Mouse (Mus musculus) ovary, adult 18-20 months (tissue): ENCODE data around the gene Armc5.
A peak's percentile ranks its signal among the peaks of the same experiment; 100 is the strongest.

ENCODE experiments used
- DNase-seq: peaks from one replicate; pipeline ENCODE4 v3.0.0; 2022; ENCODE audit warnings: low spot score, mixed read lengths

The Armc5 gene

DNA sequence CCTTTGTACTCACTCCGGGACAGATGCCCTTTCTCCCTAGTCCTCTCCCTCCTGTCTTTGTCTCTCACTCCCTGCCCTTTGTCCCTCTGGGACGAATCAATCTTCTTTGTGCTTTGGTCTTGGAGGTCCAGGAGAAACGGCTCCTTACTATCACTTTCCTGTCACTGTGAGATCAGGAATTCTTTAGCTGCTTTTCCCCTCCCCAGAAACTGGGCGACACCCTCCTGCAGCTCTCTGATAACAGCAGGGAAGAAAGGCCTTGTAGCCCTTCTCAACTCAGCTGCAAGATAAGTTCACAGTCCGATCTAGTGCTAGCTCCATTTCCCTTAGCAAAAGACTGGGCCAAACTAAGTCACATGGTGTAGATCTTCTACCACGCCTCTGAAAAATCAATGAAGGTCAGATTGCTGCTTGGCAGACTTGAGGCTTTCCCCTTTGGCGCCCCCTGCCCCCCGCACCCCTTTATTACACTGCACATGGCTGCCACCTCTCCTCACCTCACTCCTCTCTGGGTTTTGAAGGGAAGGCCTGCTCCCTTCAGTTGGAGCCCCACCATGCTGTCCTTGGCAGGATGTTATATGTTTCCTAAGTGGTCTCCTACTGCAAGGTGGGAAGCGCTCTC, 51.9 kb downstream of the Armc5 start:
- DNase-seq: peak; percentile 50
